Mouse (Mus musculus): ENCODE results near the gene Crtc2.

Crtc2 gene

GRCm38 (mm10) chr3:90309589-90309988, 55.6 kb downstream of the Crtc2 start:
- no peak for DNase-seq (ENCODE audit: low read depth, low spot score)

- DNase-seq (ENCODE audit: low read depth, low spot score), result no peak
Observed at GRCm38 (mm10) chr3:90313367-90313766, 59.4 kb downstream of the Crtc2 start.

All from WW6 (cell line).